Mouse (Mus musculus) neural tube, embryonic 14.5 days (tissue): ENCODE measurements around the gene Ctnna2. TPM values are rescaled to one million over a fixed set of nuclear protein-coding genes. Genes with fewer than 3 reads are reported as not detected.
A peak's percentile ranks its signal among the peaks of the same experiment; 100 is the strongest.

Experiments
- ATAC-seq: fragments of 200-750 bp; cut with Nextera tagmentation; 2 replicates; pipeline ENCODE4 v1.8.0; 2017; ENCODE audit warnings: low read depth, mild to moderate bottlenecking, moderate TSS enrichment, moderate library complexity
- H3K27ac ChIP-seq: fragments of 300-500 bp; sonication (generic); 2 replicates; pipeline ENCODE4 v1.5.1; 2014; ENCODE audit warnings: low read depth, mild to moderate bottlenecking, control low read depth, low read length, moderate library complexity, mixed read lengths
- H3K27me3 ChIP-seq: fragments of 300-500 bp; sonication (generic); 2 replicates; pipeline ENCODE4 v1.6.1; 2014; ENCODE audit warnings: low read length; ENCODE audit not compliant: control insufficient read depth, insufficient read depth
- H3K36me3 ChIP-seq: fragments of 300-500 bp; sonication (generic); 2 replicates; pipeline ENCODE4 v1.6.1; 2014; ENCODE audit warnings: low read length, mixed read lengths; ENCODE audit not compliant: control insufficient read depth, insufficient read depth
- H3K4me1 ChIP-seq: fragments of 300-500 bp; sonication (generic); 2 replicates; pipeline ENCODE4 v1.6.1; 2014; ENCODE audit warnings: low read length; ENCODE audit not compliant: control insufficient read depth, insufficient read depth
- H3K4me2 ChIP-seq: fragments of 300-500 bp; sonication (generic); 2 replicates; pipeline ENCODE4 v1.6.1; 2014; ENCODE audit warnings: mild to moderate bottlenecking, low read depth, low read length, control low read depth
- H3K4me3 ChIP-seq: fragments of 300-500 bp; sonication (generic); 2 replicates; pipeline ENCODE4 v1.5.1; 2014; ENCODE audit warnings: low read depth, low read length, control low read depth, mixed read lengths
- H3K9ac ChIP-seq: fragments of 300-500 bp; sonication (generic); replicated peaks from 2 replicates; pipeline ENCODE4 v1.6.1; 2014; ENCODE audit warnings: low read depth, mild to moderate bottlenecking, control low read depth, low read length, mixed read lengths
- H3K9me3 ChIP-seq: fragments of 300-500 bp; sonication (generic); 2 replicates; pipeline ENCODE4 v1.6.1; 2016; ENCODE audit warnings: low read length; ENCODE audit not compliant: control insufficient read depth
- WGBS: fragments of 180-500 bp; shearing (Covaris S2); extraction: QIAGEN DNeasy Blood & Tissue Kit; methylation state at CpG from one replicate; pipeline ENCODE4 v1.1.7; 2014; 5-methylcytosine and 5-hydroxymethylcytosine counted together
- polyA plus RNA-seq: library from polyadenylated mRNA; unstranded; fragments of >200 nt; fragmentation: Nextera tagmentation; extraction: Ambion mirVana; gene quantifications from 2 replicates; pipeline ENCODE4 v1.2.1, GENCODE M21; 2014

Gene Ctnna2
- polyA plus RNA-seq, 1 experiment from 2014 or later, result 108 TPM

DNA sequence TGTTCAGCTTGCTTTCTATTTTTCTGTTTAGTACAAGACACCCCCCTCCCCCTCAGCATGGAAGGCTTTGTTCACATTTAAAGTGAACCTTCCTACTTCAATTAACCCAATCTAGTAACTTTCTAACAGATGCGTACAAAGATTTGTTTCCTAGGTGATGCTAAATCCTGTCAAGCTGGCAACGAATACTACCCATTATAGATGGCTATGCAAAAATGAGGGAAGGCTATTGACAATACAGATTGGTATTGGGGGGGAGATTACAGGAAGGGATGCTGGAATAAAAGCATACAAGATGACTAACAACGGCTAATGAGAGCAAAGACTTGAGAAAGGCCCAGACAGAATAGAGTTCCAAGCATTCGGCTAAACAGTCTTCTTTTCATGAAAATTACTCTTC, 758.7 kb downstream of the Ctnna2 start:
- WGBS, result 59% methylated on average over 4 of the region's 4 CpGs
- H3K27ac ChIP-seq, result no peak overlapping the region
- H3K27me3 ChIP-seq, result no peaks in the 10 kb centered on the region
- no peaks in the 10 kb centered on the region for H3K9me3 ChIP-seq
- H3K36me3 ChIP-seq, result no peaks in the 10 kb centered on the region
- ATAC-seq, result no peak
- H3K4me2 ChIP-seq, result no peak overlapping the region
- H3K4me1 ChIP-seq, result 0 out of 2 replicates have a peak, but pooled peaks cover 5% of the 10 kb centered on the region
- H3K9ac ChIP-seq, result no peak overlapping the region
- H3K4me3 ChIP-seq, result no peak overlapping the region

DNA sequence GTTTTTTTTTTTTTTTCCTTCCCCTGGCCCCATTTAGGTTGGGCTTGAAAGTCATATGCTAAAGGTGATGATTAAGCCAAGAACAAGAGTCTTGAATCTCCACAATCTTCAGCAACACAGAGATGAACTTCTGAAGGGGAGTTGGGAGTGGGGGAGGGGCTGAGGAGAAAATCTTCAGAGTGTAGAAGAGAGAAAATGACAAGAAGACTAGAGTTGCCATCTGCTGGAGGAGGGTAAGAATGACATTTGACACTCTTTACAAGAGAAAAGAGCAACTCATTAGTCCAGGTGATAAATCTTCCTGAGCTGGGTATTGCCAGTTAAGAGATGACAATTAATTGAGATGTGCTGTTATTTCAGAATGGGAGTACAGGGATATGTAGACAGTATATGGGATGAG, 760.6 kb downstream of the Ctnna2 start:
- H3K36me3 ChIP-seq, result no peaks in the 10 kb centered on the region
- H3K9me3 ChIP-seq, result no peaks in the 10 kb centered on the region
- no peak overlapping the region for H3K9ac ChIP-seq
- no peak overlapping the region for H3K4me3 ChIP-seq
- H3K4me1 ChIP-seq, result peaks cover 11% of the 10 kb centered on the region
- no peak for ATAC-seq
- no peaks in the 10 kb centered on the region for H3K27me3 ChIP-seq
- H3K4me2 ChIP-seq, result no peak overlapping the region
- H3K27ac ChIP-seq, result no peak overlapping the region

DNA sequence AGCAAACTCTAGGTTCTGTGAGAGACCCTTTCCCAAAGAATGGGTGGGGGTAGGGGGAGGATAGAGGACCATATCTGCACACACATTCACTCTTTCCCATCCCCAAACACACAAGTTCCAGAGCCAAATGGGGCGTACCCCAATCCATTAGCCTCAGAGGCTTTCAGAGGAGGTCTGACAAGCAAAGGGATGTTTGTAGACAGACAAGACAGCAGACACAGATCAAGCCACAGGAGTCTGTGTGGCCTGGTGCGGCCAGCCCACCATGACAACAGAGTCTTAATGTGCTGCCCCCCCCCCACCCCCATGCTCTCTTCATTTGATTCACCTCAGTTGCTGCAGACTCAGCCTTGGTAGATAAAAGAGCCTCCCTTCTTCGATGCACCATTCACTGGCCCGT, 764.2 kb downstream of the Ctnna2 start:
- Histone ChIP-seq H3K4me1 (peaks cover 11% of the 10 kb centered on the region), H3K27me3 (no peaks in the 10 kb centered on the region), H3K27ac (no peak overlapping the region), H3K4me3 (no peak overlapping the region), H3K4me2 (no peak overlapping the region), H3K36me3 (no peaks in the 10 kb centered on the region), H3K9me3 (no peaks in the 10 kb centered on the region), H3K9ac (no peak overlapping the region)
- WGBS, result 31% methylated on average over 4 of the region's 4 CpGs
- ATAC-seq, result peak; percentile 57; the same call in 1 of the 2 replicates

DNA sequence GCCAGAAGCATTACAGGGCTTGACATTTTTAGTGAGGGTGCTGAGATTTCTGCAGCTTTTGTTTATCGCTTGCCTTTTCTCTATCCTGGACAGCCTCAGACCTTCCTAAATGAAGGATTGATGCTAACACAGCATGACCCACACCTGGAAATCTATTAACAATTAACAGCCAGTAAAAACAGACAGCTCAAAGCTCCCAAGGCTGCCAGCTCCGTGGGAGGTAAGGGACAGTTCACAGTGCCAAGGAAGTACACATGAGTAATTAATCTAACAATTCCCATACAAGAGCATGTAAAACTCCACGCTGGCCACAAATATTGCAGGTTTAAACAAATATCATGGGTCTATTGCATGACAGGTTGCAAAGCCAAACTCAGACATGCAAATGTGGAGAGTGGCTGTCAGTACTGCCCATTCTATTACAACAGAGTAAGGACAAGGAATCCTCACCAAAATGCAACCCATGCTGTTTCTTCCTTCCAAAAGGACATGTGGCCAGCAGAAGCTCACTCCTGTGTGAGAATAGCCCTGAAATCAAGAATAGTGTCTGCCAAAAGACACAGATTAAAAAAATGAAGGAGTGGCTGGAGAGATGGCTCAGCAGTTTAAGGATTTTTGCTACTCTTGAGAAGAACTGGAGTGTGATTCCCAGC, 765.6 kb downstream of the Ctnna2 start:
- 2% methylated on average over 3 of the region's 3 CpGs for WGBS
- ATAC-seq, result peak; percentile 91
- Histone ChIP-seq H3K27ac (no peak overlapping the region), H3K4me1 (peaks cover 11% of the 10 kb centered on the region), H3K9me3 (no peaks in the 10 kb centered on the region), H3K4me2 (no peak overlapping the region), H3K36me3 (no peaks in the 10 kb centered on the region), H3K9ac (no peak overlapping the region), H3K4me3 (no peak overlapping the region), H3K27me3 (no peaks in the 10 kb centered on the region)

DNA sequence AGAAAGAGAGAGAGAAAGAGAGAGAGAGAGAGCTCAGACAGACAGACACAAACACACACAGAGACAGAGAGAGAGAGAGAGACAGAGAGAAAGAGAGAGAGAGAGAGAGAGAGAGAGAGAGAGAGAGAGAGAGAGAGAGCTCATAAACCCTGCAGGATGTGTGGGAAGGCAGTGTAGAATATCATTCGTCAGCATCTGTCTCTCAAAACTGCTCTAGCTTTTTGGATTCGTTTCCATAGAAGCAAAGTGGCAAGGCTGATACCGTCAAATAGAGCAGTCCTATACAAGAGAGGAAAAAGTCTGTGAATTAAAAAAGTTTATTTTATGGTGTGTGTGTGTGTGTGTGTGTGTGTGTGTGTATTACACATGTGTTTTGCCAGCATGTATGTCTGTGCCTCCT, 769.6 kb downstream of the Ctnna2 start:
- ATAC-seq, result no peak
- Histone ChIP-seq H3K36me3 (no peaks in the 10 kb centered on the region), H3K9me3 (no peaks in the 10 kb centered on the region), H3K4me2 (no peak overlapping the region), H3K27ac (no peak overlapping the region), H3K4me3 (no peak overlapping the region), H3K9ac (no peak overlapping the region), H3K27me3 (no peaks in the 10 kb centered on the region), H3K4me1 (peaks cover 8% of the 10 kb centered on the region)
- 64% methylated on average over 3 of the region's 3 CpGs for WGBS

DNA sequence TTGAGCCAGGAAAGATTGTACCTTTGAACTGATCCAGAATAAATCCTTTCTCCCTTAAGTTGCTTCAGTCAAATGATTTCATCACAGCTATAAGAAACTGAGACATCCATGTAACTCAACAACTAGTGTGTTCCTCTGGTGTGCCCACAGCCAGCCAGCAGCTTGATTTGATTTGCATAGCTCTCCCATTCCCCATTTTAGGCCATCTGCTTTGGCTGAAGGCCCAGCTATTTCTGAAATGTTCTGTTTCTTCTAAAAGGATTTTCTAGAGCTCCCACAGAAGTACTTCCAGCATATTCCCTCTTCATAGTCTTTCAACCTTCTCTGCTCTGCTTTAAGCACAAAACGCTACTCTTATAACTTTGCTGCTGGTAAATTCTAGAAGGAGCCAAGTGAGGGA, 770.3 kb downstream of the Ctnna2 start:
- ATAC-seq, result no peak

DNA sequence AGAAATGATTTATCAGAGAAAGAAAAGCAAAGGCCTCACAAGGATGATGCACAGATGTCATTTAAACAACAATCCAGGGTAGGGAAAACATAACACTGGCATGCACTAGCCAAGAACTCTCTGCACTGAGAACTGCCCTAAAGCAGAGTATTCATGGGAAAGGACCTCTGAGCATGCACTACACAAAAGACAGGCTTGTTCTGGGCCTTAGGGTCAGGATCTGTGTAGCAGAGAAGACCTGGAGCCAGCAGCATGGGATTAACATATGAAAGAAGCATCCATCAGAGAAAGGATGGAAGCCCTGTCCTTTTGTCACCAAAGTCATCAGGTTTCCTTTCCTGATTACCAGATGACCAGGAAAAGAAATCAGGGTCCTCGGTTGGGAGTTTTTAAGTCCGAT, 780.1 kb downstream of the Ctnna2 start:
- no peak overlapping the region for H3K27ac ChIP-seq
- H3K9ac ChIP-seq, result no peak overlapping the region
- H3K9me3 ChIP-seq, result no peaks in the 10 kb centered on the region
- no peaks in the 10 kb centered on the region for H3K27me3 ChIP-seq
- H3K4me1 ChIP-seq, result no peaks in the 10 kb centered on the region
- H3K4me2 ChIP-seq, result no peak overlapping the region
- H3K36me3 ChIP-seq, result no peaks in the 10 kb centered on the region
- 17% methylated on average over 2 of the region's 2 CpGs for WGBS
- H3K4me3 ChIP-seq, result no peak overlapping the region
- no peak for ATAC-seq

More for the DNA sequence above, 770.3 kb downstream of the Ctnna2 start:
- Histone ChIP-seq H3K27me3 (no peaks in the 10 kb centered on the region), H3K27ac (no peak overlapping the region), H3K9ac (no peak overlapping the region), H3K4me3 (no peak overlapping the region), H3K4me2 (no peak overlapping the region), H3K9me3 (no peaks in the 10 kb centered on the region), H3K36me3 (no peaks in the 10 kb centered on the region), H3K4me1 (peaks cover 8% of the 10 kb centered on the region)
- WGBS, result 94% methylated on average over 1 of the region's 1 CpGs

DNA sequence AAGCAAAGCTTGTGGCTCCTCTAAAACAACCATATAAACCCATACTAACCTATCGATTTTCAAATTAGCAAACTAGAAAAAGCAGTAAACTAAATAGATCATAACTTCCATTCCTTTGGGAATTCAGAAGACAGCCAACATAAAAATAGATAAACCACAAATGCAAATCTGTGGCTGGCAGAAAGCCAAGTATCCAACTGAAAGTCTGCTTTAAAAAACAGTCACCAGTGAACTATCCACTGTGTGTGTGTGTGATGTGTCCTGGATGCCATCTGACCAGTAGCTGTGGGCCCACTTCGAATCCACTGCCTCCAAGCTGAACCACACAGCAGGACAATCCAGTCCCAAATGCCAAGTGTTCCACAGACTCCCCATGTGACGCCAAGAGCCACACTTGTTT, 782.8 kb downstream of the Ctnna2 start:
- H3K4me3 ChIP-seq, result no peak overlapping the region
- no peaks in the 10 kb centered on the region for H3K27me3 ChIP-seq
- no peaks in the 10 kb centered on the region for H3K9me3 ChIP-seq
- no peak overlapping the region for H3K27ac ChIP-seq
- no peak overlapping the region for H3K4me2 ChIP-seq
- no peaks in the 10 kb centered on the region for H3K4me1 ChIP-seq
- H3K36me3 ChIP-seq, result no peaks in the 10 kb centered on the region
- H3K9ac ChIP-seq, result no peak overlapping the region
- no peak for ATAC-seq
- WGBS, result 82% methylated on average over 3 of the region's 3 CpGs

DNA sequence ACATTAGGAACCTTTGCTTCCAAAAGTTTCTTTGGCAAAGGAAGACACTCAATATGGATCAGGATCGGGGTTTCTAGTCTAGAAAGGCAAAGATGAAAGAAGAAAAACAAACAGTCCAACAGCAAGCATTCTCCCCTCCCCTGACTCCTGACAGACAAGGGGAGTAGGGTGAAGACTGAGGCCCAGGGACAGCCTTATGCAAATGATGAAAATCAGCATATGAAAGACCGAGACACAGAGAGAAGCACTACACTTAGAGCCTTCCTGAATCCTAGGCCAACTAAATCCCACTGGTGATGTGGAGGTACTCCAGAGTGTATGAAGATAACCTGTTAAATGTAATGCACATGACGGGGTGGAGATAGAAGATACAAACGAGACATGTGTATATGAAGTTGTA, 787.9 kb downstream of the Ctnna2 start:
- Histone ChIP-seq H3K9me3 (no peaks in the 10 kb centered on the region), H3K4me2 (no peak overlapping the region), H3K4me3 (no peak overlapping the region), H3K27me3 (no peaks in the 10 kb centered on the region), H3K4me1 (no peaks in the 10 kb centered on the region), H3K9ac (no peak overlapping the region), H3K27ac (no peak overlapping the region), H3K36me3 (no peaks in the 10 kb centered on the region)
- 72% methylated on average over 4 of the region's 4 CpGs for WGBS
- no peak for ATAC-seq
